Mouse (Mus musculus): ENCODE data around the gene Dld.

Gene Dld

DNA sequence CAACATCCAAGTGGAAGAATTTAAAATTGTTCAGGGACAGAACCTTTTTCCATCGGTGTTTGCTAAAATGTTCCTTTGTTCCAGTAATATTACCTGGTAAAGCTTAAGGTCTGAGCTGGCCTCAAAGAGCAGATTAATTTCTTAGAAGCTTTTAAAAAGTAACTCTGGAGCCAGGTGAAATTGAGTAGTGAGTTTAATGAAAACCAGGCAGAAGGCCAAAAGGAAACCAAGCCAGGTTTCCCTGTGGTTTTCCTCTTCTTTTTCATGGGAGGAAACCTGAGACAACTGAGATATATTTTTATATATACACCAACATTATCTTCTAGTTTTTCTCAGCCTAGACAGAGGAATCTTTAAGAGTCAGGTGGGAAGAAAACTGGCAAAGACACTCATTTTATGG, 29.7 kb downstream of the Dld start:
- DNase-seq (ENCODE audit: inconsistent ontology term): no peak

DNA sequence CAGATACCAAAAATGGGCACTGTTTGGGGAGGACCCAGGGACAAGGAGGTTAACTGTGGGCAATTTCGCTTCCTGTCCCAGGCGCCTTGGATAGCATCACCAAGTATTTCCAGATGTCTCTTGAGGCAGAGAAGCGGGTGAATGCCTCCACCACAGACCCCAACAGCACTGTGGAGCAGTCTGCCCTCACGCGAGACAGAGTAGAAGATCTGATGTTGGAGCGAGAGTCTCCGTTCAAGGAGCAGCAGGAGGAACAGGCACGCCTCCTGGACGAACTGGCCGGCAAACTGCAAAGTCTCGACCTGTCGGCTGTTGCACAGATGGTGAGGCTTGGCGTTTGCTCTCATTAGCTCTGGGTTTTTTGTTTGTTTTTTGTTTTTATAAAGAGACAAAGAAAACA, 30.4 kb downstream of the Dld start:
- DNase-seq (ENCODE audit: inconsistent ontology term): no peak

DNA sequence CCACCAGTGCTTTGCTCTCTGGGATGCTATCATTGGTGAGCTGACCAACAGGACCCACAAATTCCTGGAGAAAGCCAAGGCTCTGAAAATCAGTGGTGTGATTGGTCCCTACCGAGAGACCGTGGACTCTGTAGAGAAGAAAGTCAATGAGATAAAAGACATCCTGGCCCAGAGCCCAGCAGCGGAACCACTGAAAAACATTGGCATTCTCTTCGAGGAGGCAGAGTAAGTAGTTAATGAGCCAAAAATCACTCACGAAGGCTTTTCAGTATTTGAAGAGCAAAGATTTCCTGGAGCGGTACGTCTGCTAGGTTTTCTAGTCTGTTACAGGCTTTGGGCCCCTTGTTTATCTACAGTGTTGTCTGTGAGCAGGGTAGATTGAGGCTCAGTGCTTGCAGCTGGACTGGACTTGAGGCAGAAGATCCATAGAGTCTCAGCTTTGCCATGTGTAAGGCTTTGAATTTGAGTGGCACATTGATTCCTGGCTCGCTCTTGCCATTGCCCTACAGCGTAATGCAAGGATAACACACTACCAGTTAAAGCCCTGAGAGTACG, 32.8 kb downstream of the Dld start:
- peak; percentile 78 for DNase-seq (ENCODE audit: inconsistent ontology term)

DNA sequence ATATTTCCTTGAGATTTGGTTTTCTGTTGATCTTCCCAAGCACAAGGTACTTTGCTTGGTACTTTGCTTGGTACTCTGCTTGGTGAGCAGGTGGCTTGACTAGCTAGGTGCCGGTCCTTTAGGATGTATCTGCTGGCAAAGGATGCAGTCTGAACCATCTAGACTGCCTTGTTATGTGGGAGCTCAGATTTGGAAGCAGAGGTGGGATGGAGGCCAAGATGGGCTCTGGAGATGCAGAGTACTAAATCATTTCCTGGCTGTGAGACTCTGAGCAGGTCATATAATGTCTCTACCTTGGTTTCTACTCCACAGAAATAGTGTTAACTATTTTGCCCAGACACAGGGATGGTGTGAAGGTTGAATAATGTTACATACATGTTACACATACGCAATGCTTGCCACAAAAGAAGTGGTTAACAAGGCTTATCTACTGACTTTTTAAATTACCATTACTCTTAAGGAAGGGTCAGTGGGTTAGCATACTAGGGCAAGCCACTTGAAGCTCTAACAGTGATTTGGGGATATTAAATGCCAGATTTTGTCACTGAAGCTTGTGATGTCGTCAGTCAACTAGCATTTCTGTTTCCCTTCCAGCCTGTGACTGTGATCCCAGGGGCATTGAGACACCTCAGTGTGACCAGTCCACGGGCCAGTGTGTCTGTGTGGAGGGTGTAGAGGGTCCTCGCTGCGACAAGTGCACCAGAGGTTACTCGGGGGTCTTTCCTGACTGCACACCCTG, 33.4 kb downstream of the Dld start:
- DNase-seq (ENCODE audit: inconsistent ontology term): no peak

DNA sequence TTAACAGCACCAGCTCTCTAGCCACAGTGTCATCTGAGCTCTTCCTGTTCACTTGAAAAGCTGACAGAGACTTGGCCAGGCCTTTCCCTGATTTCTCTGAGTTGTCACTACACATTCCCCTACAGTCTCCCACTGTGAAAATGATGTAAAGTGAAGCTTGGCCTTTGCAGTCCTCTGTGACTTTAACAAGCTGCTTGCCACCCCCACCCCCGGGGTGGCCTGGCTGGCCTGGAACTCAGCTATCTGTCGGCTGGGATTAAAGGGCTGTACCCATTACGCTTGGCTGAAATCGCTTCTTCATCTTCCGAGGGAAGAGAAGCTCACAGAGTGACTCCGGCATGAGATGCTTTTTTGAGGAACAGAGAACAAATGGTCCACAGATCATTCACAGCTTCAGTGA, 35.3 kb downstream of the Dld start:
- DNase-seq (ENCODE audit: inconsistent ontology term): peak; percentile 85

DNA sequence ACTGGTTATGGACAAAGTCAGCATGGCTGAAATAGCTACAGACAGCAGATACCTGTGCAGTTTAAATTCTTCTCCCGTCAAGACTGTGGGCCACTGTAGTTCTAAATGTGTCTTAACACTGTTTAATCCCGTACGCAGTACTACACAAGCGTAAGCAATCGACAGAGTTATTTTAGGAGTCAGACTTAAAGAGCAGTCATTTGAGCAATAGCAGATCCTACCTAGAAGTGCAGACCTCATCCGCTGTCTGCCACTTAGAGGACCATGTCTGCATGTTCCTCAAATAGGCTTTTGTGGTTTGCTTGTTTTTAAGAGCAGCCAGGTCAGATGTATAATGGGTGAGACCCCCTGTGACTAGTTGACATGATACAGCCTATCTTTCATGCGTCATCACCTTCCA, 36.9 kb downstream of the Dld start:
- DNase-seq (ENCODE audit: inconsistent ontology term): no peak

DNA sequence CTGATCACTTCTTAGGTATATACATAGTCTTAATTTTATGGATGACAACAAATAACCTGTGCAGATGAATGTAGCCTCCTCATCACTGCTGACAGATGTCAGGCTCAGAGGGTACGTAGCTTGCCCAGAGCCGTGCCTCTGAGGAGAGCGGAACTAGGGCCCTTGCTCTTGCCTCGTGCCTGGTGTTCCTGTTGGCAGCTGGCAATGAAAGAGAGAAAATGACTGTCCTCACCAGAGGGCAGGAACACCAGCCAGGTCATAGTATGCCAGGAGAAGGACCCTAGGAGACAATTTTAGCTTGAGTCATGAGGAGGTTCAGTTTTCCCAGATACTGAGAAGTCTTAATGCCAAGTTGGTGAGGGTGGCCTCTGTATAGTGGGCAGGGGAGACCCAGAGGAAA, 38.1 kb downstream of the Dld start:
- DNase-seq (ENCODE audit: inconsistent ontology term): no peak

- DNase-seq (ENCODE audit: inconsistent ontology term): no peak
Measured at GRCm38 (mm10) chr12:31312281-31312680, 39.0 kb downstream of the Dld start.

DNA sequence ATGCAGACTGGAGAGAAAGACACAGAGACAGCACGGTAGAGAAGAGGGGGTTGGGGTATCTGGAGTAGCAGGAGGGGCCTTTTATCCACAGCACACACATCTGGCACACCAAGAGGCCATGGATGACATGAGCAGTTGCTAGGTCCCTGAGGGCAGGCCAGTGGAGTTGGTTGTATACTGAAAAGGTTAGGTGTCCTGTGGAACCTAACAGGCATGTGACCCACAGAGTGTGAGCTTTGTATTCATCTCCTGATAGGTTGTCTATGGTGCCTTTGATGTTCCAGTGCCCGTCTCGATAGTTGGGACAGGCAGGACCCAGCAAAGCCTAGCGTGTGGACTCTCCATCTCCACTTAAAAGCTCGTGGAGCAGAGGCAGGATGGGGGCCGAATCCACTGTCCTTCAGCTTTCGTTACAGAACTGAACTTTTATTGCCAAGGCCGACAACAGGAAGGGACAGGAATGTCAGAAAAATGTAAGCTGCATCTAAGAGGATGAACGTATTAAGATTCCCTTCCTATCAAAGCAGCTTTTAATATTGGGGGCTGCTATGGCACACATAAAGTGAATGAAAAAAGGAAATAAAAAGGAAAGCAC, 39.5 kb downstream of the Dld start:
- DNase-seq (ENCODE audit: inconsistent ontology term): no peak

GRCm38 (mm10) chr12:31310687-31311086, 40.6 kb downstream of the Dld start:
- DNase-seq (ENCODE audit: inconsistent ontology term): no peak

GRCm38 (mm10) chr12:31307756-31308155, 43.5 kb downstream of the Dld start:
- no peak for DNase-seq (ENCODE audit: inconsistent ontology term)

DNA sequence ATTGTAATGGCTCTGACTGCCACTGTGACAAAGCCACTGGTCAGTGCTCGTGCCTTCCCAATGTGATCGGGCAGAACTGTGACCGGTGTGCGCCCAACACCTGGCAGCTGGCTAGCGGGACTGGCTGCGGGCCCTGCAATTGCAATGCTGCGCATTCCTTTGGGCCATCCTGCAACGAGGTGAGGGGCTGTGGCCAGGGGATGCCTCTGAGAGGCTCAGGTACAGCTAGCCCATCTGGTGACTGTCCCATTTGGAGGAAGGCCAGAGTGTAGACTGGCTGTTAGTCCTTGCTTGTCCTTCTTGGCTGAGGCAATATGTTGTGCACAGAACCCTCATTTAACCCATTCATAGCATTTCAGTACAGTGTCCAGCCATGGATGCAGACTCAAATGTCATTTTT, 44.2 kb downstream of the Dld start:
- no peak for DNase-seq (ENCODE audit: inconsistent ontology term)

DNA sequence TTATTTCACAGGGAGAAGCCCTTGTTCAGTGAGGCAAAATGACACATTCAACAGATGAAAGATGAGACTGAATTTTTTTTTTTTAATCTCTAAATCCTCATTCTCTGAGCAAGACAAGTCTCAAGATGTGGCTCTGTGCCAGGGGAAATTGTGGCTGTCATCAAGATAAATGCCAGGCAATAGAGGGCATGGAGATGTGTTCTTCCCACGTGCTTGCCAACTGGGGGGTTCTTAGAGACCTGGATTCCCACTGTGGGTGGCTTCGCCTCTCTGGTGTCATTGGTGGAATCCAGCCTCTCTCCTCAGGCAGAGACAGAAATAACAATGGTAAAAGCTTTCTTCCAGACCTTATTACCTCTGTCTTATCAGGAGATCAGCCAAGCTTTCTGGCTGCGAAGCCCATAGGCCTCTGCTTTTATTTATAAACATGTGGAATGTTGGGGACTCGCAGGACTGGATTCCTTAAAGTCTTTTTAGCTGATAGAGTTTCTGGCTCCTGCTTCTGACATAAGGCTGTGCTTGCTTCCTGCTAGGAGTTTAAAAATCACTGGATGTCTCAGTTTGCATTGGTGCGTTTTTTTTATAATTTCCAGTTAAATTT, 45.1 kb downstream of the Dld start:
- DNase-seq (ENCODE audit: inconsistent ontology term): peak; percentile 40

- peak; percentile 46 for DNase-seq (ENCODE audit: inconsistent ontology term)
Measured at GRCm38 (mm10) chr12:31302766-31303511, 48.3 kb downstream of the Dld start.

DNA sequence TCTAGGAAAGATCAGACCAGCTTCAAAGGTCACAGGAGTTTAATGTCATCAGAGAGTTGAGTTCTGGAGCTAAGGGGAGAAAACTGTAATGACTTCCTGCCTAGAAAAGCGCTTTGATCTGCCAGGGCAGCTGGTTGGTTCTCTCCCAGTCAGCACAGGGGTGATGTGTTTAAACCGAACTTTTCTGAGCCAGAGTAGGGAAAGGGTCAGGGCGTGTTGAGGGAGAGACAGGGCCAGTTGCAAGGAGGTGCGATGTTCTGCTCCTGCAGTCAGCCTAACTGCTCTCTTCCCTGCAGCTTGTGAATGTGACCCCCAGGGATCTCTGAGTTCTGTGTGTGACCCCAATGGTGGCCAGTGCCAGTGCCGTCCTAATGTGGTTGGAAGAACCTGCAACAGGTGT, 49.0 kb downstream of the Dld start:
- DNase-seq (ENCODE audit: inconsistent ontology term): no peak

GRCm38 (mm10) chr12:31300276-31300675, 51.0 kb downstream of the Dld start:
- no peak for DNase-seq (ENCODE audit: inconsistent ontology term)

DNA sequence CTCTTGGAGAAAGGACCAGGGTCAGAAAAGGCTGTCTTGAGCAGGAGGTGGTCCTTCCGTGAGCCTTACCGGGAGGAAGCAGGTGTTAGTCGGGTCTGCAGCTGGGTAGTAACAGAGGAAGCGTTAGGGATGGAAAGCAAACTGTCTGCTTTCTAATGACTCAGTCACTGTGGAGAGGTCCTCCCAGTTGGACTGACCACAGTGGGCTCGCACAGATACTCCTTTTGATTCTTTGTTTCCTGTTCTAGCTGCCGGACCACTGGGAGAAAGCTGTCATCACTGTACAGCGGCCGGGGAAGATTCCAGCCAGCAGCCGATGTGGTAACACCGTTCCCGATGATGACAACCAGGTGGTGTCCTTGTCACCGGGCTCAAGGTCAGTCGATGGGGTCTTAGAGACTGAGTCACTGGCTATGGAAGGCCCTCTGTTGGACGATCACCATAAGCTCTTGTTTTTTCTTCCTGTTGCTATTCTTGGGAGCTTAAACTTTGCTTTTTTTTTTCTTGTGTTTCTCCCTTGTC, 51.5 kb downstream of the Dld start:
- DNase-seq (ENCODE audit: inconsistent ontology term): no peak

DNA sequence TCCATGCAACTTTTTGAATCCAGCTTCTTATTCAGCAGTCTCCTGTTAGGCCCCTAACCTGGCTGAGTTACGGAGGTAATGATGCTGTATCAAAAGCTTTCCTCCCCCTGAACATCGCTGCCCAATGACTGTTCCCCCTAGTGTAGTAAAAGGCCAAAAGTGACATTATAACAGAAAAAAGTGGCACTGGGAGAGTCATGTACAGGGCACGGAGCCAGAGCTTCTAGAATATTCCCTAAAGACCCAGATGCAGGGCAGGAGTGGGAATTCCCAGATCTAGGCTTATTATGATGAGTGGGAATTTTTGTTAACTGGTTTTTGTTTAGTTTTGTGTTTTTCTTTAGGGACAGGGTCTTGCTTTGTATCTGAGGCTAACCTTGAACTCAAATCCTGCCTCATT, 52.1 kb downstream of the Dld start:
- no peak for DNase-seq (ENCODE audit: inconsistent ontology term)

DNA sequence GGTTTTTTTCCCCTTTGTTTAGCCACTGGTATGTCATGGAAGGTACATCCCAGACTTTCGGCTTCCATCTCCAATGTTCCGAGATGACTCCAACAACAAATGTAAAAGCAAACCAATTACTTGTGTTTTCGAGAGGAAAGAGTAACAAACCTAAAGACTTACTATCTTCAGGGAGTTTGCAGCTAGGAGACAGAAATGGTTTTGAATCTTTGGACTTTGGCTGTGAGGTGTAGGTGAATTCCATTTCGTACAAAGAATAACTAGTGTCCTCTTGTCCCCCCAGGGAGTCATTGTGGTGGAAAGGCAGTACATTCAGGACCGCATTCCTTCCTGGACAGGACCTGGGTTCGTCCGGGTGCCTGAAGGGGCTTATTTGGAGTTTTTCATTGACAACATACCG, 52.7 kb downstream of the Dld start:
- no peak for DNase-seq (ENCODE audit: inconsistent ontology term)

- no peak for DNase-seq (ENCODE audit: inconsistent ontology term)
Measured at GRCm38 (mm10) chr12:31298122-31298521, 53.1 kb downstream of the Dld start.

DNA sequence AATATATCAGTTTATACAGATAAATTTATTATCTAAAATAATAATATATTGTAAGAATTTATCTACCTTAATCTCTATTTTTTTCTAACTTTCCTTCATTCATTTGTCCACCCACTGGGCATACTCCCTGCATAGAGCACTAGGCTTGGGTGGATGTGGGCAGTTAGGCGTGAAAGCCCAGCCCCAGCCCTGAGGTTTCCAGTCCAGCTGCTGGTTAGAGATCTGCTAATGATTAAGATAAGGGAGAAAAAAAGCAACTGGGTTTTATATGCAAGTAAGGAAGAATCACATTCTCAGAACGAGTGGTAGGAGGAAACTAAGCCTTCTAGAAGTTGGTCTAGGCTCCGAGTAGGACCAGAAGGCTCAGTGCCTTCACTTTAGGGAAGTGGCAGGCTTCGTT, 55.2 kb downstream of the Dld start:
- DNase-seq (ENCODE audit: inconsistent ontology term): no peak

GRCm38 (mm10) chr12:31295505-31295904, 55.7 kb downstream of the Dld start:
- no peak for DNase-seq (ENCODE audit: inconsistent ontology term)

All from Muller cell, postnatal 12 days (primary cell).